Mouse (Mus musculus): Measurements from ENCODE around the gene T2.

DNA sequence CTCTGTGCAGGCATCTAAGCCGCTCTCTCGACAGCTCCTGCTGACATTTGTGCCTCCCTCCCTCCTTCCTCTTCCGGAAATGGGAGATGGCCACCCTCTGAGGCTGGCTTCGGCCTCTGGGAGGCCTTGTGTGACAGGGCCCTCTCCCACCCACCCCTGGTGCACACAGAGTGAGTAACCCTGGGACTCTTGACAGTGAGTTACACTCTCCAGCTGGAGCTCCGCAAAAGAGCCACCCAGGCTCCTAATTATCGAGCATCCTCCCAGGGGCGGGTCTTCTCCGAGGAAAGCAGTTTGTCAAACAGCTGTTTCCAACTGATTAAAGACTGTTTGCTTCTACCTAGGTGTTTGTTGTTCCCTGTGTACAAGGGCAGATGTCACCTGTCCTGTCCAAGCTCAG lies 59.7 kb downstream of the T2 start:
- TF ChIP-seq GATA1 (IDR thresholded peaks at IDR 0.05; ENCODE audit: borderline replicate concordance, low read length) (no peak), FLI1 (IDR thresholded peaks at IDR 0.05; ENCODE audit: low read length) (no peak)

Measured in megakaryocyte, embryonic 14.5 days (primary cell).